Mouse (Mus musculus) liver, adult (tissue): ENCODE measurements around the gene Trmt10a.

Experiments
- GATA4 ChIP-seq: IDR thresholded peaks from 2 replicates; pipeline ENCODE4 v1.6.1; 2014; ENCODE audit warnings: mild to moderate bottlenecking, low read length; ENCODE audit not compliant: insufficient replicate concordance

Gene Trmt10a

DNA sequence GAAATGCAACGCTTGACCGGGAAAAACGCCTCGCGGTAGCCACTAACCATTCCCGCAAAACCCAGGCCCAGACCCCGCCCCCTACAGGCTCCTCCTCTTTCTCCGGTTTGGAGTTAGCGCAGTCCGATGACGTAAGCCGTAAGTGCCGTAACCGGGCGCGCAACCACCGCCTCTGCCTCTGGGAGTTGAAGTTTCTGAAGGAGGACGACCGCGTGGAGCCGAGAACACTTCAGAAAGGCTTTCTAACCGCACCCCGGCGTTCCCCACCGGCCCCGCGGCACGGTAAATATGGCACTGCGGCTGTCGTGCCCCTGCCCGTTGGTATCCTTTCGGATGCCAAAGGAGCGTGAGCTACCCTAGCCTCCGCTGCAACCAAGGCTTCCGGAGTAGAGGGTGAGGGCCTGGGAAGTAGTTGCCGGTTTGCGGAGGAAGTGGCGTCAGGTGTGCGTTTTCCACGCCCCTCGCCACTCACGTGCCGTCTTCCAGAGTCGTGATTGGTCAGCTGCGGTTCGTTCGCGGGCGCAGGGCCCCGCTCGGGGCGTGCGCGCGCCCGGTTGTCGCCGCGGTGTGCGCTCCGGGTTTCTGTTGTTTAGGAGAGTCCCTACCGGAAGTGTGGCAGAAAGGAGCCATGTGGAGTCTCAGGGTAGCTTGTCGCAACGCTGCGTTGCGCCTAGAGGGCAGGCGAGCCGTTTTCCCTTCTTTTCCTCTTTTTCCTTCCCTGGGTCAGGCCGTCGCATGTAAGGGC is at the start of gene Trmt10a:
Gene Trmt10a, plus strand, starts transcription at position 134 of the 745 bp plus-strand sequence.
- no peak for TF ChIP-seq GATA4

DNA sequence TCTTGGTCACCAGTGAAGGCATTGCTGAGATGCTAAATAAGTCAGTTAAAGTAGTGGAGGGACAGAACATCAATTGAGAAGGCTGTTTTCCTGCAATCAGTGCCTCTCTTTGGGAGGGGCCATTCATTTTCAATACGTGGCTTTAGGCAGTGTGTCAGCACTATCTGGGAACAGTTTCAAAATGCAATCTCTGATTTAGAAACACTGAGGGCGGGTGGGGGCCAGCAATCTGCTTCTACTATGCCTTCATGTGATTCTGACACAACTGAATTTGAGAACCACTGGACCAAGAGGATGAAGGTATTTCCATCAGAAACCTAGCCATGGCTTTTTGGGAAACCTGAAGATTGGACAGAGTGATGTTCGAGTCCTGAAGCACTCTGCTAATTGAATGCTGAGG is 47.9 kb upstream of the Trmt10a start:
- no peak for TF ChIP-seq GATA4

DNA sequence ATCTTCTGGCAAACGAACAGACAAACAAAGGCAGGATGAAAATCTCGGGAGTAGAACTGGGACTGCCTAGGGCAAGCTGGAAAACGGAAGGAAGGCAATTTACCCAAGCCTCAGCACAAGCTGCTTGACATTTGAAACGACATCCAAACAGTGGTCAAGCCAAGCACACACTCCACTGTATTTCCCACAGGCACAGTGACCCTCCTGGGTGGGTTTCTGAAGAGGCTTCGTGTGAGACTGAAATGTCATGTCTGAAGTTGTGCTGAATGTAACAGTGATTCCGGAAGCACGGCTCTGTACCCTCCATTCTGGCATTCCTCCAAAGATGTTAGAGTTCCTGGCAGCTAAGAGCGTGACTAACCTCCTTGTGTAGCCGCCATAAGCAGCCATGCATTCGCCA is 47.5 kb upstream of the Trmt10a start:
- no peak for TF ChIP-seq GATA4

DNA sequence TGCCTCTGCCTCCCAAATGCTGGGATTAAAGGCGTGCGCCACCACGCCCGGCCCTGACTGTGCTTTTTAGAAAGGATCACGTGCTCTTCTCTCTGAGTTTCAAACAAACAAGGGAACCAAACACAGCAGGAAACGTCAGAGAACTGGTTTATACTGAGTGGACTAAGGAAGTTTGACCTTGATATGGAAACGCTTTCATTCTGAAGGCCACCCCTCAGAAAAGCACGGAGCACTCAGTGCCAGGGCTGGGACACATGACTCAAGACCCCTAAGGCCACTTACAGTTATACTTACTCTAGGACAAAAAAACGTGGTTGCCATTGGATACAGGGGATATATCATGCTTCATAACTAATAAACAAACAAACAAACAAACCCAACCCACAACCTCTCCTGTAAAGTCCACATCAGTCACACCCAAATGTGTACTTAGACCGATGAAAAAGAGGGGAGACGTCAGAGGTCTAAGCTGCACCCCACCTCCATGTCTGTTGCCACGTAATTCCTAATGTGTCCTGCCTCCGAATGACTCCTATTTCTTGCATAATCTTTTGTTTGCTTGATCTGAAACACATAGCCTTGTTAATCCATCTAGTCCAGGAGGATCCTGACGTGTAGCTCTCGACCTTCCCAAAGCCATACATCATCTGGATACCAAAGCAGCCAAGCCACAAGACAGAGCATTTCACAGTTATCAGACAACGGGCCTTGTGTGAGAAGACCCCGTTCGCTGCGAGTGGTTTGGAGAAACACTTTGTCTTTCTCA is 46.8 kb upstream of the Trmt10a start:
- TF ChIP-seq GATA4: no peak

DNA sequence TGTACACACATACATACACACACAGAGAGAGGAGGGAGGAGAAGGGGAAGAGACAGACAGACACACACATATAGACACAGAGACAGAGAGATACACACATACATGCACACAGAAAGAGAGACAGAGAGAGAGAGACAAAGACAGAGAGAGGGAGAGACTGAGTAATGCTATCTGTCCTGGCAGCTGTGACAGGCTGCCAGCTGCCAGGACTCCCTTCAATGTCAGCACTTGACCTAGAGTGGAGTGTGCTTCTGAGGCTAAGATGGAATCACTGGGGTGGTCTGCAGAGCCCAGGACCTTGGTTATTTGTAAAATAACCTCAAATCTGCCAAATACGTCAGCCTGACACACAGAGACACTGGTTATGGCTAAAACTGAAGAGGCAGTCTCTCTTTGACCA is 45.5 kb upstream of the Trmt10a start:
- no peak for TF ChIP-seq GATA4

DNA sequence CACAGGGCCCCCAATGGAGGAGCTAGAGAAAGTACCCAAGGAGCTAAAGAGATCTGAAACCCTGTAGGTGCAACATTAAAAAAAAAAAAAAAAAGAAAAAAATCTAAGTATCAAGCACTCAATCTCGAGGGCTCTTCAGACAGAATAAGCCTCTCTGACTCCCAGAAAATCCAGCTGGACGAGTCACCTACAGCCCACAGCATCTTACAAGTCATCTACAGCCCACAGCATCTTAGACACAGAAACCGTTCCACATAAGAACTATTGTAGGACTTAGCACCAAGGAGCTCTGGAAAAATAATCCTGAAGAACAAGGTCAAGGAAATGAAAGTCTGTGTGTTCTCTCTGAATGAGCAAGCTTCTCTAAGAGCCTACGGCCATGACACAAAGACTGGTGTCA is 41.3 kb upstream of the Trmt10a start:
- TF ChIP-seq GATA4: no peak

DNA sequence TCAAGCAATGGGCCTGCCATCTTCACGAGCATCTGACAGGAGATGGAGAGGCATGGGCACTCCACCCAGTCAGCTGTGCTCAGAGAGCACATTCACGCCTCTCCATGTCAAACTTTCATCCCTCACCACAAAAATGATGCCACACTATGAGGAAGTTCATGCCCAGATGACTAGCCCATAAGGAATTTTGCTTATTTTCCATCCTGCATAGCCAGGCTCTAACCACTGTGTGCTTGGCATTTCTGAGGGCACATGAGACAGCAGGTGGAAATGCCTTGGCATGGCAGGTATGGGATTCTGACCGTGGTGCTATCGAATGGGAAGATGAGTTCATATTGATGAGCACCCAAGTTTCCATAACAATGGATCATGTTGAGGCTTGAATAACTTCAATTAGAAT is 39.6 kb upstream of the Trmt10a start:
- TF ChIP-seq GATA4: no peak

DNA sequence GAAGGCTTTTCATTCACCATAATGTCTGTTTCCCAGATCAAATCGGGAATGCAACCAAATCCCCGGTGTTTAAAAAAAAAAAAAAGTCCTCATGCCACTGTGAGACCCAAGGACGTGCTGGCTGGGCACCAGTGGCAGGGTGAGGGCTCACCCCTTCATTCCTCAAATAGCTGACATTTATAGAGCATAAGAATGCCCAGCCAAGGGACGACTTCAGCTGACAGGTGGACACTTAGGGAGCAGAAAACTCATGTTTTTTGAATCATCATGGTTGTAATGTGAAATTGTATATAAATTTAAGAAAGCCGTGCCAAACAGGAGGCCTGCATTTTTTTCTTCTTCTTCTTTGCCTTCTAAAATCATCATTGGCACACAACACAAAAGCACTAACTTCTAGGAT is 38.2 kb upstream of the Trmt10a start:
- TF ChIP-seq GATA4: no peak

DNA sequence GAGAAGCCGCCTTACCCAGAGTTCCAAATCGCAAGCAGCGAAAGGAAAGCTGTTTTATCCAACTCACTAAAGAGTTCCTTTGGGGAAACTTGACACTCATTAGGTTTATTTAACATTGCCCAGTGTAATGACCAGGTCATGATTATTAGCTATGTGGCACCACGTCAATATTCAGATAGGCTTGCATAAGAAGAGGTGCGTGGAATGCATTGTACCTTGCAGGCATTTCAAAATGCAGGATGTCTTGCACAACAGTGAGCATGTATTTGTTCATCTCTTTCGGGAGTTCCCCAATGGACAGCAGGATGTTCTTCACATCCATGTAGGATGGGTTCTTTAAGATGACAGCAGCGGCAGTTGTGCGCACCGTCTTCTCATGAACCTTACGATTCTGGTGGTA is 36.4 kb upstream of the Trmt10a start:
- TF ChIP-seq GATA4: no peak

DNA sequence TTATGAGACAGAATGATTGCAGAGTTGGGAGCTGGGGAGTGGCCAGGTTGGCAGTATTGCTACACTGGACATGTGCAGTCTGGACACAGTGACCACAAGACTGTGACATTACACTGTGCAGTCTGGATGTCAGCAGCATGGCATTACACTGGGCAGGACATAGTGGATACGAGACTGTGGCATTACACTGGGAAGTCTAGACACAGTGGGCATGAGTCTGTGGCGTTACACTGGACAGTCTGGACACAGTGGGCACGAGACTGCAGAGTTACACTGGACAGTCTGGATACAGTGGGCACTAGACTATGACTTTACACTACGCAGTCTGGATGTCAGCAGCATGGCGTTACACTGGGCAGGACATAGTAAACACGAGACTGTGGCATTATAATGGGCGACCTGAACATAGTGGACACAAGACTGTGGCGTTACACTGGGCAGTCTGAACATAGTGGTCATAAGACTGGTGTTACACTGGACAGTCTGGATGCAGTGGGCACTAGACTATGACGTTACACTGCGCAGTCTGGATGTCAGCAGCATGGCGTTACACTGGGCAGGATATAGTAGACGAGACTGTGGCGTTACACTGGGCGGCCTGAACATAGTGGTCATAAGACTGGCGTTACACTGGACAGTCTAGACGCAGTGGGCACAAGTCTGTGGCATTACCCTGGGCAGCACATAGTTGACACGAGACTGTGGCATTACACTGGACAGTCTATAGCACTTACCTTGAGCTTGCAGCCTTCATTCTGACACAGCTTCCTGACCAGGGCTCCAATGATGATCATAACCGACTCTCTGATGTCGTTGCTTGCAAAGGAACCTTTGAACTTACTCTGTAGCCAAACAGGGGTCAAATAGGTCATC is 32.1 kb upstream of the Trmt10a start:
- TF ChIP-seq GATA4: no peak

DNA sequence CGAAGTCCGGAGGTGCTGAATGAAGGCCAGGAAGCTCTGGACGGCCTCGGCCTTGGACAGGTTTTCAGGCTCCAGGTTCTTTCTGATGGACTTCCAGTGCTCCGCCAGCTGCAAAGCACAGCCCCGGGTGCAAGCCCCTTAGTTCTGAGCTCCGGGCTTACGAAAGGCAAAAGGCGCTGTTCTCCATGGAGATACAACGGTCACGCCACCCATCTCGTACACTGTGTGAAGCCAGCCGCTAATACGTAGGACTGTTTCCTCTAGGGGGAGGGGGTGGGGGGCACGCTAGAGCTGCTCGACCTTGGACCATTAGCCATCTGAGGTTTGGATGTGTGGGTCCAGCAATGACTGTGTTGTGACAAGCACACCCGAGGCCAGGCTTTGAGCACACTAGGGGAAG is 29.1 kb upstream of the Trmt10a start:
- no peak for TF ChIP-seq GATA4

DNA sequence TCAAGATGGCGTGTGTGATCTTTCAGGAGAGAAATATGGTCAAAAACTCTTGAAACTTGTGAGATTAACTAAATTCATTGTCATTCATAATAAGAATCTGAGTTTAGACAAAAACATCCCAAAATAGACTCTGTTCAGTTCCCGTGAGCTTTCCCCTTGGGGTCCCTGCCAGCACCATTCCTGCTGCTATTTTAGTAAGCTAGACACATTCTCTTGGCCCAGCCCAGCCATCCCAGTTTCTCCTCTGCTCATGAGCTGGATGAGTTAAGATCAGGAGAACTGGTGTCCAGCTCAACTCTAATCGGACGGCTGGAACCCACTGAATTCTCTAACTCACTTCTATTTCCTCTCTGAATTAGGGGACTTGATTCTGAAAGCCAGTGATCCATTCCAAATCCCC is 26.4 kb upstream of the Trmt10a start:
- TF ChIP-seq GATA4: no peak

DNA sequence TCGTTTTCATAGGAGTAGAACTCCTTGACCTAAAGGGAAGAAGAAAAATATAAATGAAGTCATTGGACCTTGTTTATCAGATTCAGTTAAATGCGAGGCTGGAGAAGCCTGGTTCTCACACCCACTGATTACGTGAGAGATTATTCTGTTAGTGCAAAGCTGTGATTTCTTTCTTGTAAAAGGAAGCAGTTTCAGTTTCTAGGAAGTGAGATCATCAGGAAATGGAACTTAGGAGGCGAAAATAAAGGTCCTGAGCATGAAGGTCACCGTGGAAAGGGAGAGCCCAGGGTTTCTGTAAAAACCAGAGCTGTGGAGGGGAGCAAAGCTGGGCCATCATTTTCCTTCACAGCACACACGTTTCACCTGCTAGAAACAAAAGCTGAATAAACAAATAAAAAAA is 24.9 kb upstream of the Trmt10a start:
- TF ChIP-seq GATA4: no peak

DNA sequence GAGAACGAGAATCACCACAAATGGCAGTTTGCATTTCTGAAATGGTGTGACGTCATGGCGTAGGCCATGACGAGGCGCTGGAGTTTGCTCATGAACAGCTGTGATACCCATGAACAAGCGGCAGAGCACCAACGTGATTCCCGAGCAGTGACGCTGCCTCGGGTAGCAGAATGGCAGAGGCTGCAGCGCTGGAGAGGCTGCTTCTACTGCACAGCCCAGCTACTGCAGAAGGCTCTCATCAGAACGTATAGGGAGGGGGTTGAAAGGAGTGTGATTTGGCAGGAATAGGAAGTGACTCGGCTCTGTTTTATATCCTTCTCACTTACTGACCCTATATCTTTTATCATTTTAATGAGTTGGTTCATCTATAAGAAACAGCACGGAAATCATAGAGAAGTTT is 24.4 kb upstream of the Trmt10a start:
- no peak for TF ChIP-seq GATA4

DNA sequence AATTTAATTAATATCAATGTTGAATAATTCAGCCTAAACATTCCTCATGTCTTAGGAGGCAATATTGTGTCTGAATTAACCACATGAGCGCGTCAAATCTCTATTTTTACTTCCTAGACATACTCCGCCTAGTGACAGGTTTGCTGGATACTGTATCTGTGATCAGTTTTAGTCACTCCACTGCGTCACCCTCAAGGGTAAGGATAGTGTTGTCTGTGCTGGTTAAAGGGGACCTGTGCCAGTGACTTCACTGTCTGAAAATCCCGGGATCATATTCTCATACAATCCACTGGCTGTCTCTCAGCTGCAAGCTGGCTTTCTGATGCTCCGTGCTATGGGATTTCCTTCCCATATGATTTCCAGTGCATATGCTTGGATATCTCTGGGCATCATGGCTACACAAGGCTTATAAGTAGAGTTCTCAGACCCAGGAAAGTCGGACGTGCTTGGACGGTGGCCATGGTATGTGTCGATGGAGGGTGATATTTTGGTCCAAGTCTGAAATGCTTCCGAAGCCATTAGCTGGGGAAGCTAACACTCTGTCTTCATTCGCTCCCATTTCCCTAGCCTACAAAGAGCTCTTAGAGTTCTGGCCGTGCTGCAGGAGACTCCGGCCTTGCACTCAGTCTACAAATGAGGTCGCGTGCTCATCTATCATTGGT is 23.7 kb upstream of the Trmt10a start:
- TF ChIP-seq GATA4: no peak
